Mouse (Mus musculus): ENCODE measurements around the gene Tbc1d20. TPM values are rescaled to one million over a fixed set of nuclear protein-coding genes. Genes with fewer than 3 reads are reported as not detected.

Gene Tbc1d20
- polyA plus RNA-seq, 1 experiment from 2014 or later = 37.7 TPM

DNA sequence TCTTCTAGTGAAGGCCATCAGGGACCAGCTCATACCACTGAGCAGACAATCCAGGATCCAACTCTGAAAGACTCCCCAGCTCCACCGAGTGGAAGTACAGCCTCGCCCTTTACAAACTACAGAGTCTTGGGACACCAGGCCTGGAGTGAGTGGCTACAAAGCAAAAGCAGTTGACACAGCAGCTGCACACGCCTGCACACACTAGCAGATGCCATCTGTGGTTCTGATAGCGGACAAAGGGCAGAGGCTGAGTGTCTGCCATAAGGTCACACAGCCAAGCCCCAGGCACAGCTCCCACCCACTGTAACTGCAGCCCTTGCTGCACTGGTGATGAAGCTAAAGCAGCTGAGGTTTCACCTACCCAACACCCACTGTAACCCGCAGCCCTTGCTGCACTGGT, 27.9 kb downstream of the Tbc1d20 start:
- WGBS = 85% methylated on average over 5 of the region's 5 CpGs
- Histone ChIP-seq H3K4me2 (ENCODE audit: low read length) (no peak overlapping the region), H3K9ac (replicated peaks; ENCODE audit: low read depth, low read length) (no peak overlapping the region), H3K4me1 (replicated peaks; ENCODE audit: control insufficient read depth, insufficient read depth, low read length) (no peaks in the 10 kb centered on the region), H3K36me3 (ENCODE audit: control insufficient read depth, insufficient read depth) (peaks cover 36% of the 10 kb centered on the region), H3K4me3 (replicated peaks; ENCODE audit: low read length) (no peak overlapping the region), H3K27me3 (replicated peaks; ENCODE audit: control insufficient read depth, insufficient read depth, low read length) (no peaks in the 10 kb centered on the region), H3K9me3 (ENCODE audit: control insufficient read depth, low read length) (no peaks in the 10 kb centered on the region), H3K27ac (ENCODE audit: low read length) (no peak overlapping the region)
- no peak for ATAC-seq

DNA sequence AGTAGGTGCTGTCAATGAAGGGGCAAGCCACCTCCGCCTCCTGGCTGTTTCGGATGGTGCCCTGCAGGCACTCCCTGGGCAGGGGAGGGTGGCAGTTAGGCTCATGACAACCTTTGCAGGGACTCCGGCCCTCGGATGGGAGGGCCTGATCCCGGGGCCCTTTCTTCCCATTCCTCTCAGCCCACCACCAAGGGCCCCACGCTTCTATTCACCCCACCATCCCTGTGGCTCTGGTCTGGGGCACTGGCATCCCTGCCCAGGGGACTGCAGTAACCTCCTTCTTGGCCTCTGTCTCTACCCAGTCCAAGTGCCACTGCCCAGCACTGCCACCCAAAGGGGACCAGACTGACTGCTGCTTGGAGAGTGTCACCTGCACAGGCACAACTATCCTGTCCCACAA, 28.6 kb downstream of the Tbc1d20 start:
- 99% methylated on average over 6 of the region's 6 CpGs for WGBS
- H3K27me3 ChIP-seq (replicated peaks; ENCODE audit: control insufficient read depth, insufficient read depth, low read length) = no peaks in the 10 kb centered on the region
- H3K4me2 ChIP-seq (ENCODE audit: low read length) = no peak overlapping the region
- no peaks in the 10 kb centered on the region for H3K4me1 ChIP-seq (replicated peaks; ENCODE audit: control insufficient read depth, insufficient read depth, low read length)
- H3K36me3 ChIP-seq (ENCODE audit: control insufficient read depth, insufficient read depth) = peaks cover 38% of the 10 kb centered on the region
- ATAC-seq = no peak
- no peaks in the 10 kb centered on the region for H3K9me3 ChIP-seq (ENCODE audit: control insufficient read depth, low read length)
- H3K27ac ChIP-seq (ENCODE audit: low read length) = no peak overlapping the region
- no peak overlapping the region for H3K9ac ChIP-seq (replicated peaks; ENCODE audit: low read depth, low read length)
- H3K4me3 ChIP-seq (replicated peaks; ENCODE audit: low read length) = no peak overlapping the region

DNA sequence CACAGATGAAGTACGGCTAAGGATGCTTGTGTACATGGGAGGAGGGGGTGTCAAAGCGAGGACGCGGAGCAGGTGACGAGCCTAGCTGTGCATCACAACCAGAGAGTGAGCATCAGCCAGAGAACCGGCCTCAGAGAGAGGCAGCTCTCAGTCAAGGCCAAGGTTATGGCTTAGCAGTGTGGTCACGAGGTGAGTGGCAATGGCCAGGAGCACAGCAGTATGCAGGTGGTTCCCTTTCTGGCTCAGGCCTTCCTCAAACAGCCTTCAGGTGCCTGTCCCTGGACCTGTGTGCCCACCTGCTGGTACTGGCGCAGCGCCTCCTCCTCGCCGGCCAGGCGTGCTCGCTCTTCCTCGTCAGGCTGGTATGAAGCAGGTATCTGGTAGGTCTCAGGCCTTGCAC, 30.3 kb downstream of the Tbc1d20 start:
- H3K27ac ChIP-seq (ENCODE audit: low read length) = no peak overlapping the region
- 97% methylated on average over 14 of the region's 14 CpGs for WGBS
- no peak overlapping the region for H3K9ac ChIP-seq (replicated peaks; ENCODE audit: low read depth, low read length)
- peaks cover 25% of the 10 kb centered on the region for H3K36me3 ChIP-seq (ENCODE audit: control insufficient read depth, insufficient read depth)
- H3K4me2 ChIP-seq (ENCODE audit: low read length) = no peak overlapping the region
- no peak for ATAC-seq
- no peaks in the 10 kb centered on the region for H3K27me3 ChIP-seq (replicated peaks; ENCODE audit: control insufficient read depth, insufficient read depth, low read length)
- H3K4me1 ChIP-seq (replicated peaks; ENCODE audit: control insufficient read depth, insufficient read depth, low read length) = no peaks in the 10 kb centered on the region
- no peaks in the 10 kb centered on the region for H3K9me3 ChIP-seq (ENCODE audit: control insufficient read depth, low read length)
- no peak overlapping the region for H3K4me3 ChIP-seq (replicated peaks; ENCODE audit: low read length)

GRCm38 (mm10) chr2:152324842-152325241, 31.2 kb downstream of the Tbc1d20 start:
- WGBS = 88% methylated on average over 3 of the region's 3 CpGs
- Histone ChIP-seq H3K27ac (ENCODE audit: low read length) (no peak overlapping the region), H3K4me2 (ENCODE audit: low read length) (no peak overlapping the region), H3K9ac (replicated peaks; ENCODE audit: low read depth, low read length) (no peak overlapping the region), H3K27me3 (replicated peaks; ENCODE audit: control insufficient read depth, insufficient read depth, low read length) (no peaks in the 10 kb centered on the region), H3K9me3 (ENCODE audit: control insufficient read depth, low read length) (no peaks in the 10 kb centered on the region), H3K36me3 (ENCODE audit: control insufficient read depth, insufficient read depth) (peaks cover 25% of the 10 kb centered on the region), H3K4me3 (replicated peaks; ENCODE audit: low read length) (no peak overlapping the region), H3K4me1 (replicated peaks; ENCODE audit: control insufficient read depth, insufficient read depth, low read length) (no peaks in the 10 kb centered on the region)
- ATAC-seq = no peak

GRCm38 (mm10) chr2:152326157-152326556, 32.5 kb downstream of the Tbc1d20 start:
- Histone ChIP-seq H3K4me3 (replicated peaks; ENCODE audit: low read length) (no peak overlapping the region), H3K9me3 (ENCODE audit: control insufficient read depth, low read length) (no peaks in the 10 kb centered on the region), H3K27ac (ENCODE audit: low read length) (no peak overlapping the region), H3K4me2 (ENCODE audit: low read length) (no peak overlapping the region), H3K36me3 (ENCODE audit: control insufficient read depth, insufficient read depth) (peaks cover 23% of the 10 kb centered on the region), H3K9ac (replicated peaks; ENCODE audit: low read depth, low read length) (no peak overlapping the region), H3K27me3 (replicated peaks; ENCODE audit: control insufficient read depth, insufficient read depth, low read length) (no peaks in the 10 kb centered on the region), H3K4me1 (replicated peaks; ENCODE audit: control insufficient read depth, insufficient read depth, low read length) (peaks cover 13% of the 10 kb centered on the region)
- WGBS = 91% methylated on average over 13 of the region's 13 CpGs
- no peak for ATAC-seq

DNA sequence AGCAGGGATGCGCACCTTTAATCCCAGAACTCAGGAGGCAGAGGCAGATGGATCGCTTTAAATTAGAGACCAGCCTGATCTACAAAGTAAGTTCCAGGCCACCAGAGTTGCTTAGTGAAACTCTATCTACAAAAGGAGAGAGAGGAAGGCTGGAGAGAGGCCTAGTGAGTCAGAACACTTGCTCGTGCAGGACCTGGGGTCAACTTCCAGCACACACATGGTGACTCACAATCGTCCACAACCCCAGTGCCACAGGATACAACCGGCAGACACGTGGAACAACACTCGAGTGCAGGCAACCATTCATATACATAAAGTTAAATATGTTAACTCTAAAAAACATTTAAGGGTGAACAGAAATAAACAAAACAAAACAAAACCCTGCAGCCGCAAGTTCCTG, 33.0 kb downstream of the Tbc1d20 start:
- Histone ChIP-seq H3K4me2 (ENCODE audit: low read length) (no peak overlapping the region), H3K27ac (ENCODE audit: low read length) (no peak overlapping the region), H3K4me1 (replicated peaks; ENCODE audit: control insufficient read depth, insufficient read depth, low read length) (peaks cover 18% of the 10 kb centered on the region), H3K27me3 (replicated peaks; ENCODE audit: control insufficient read depth, insufficient read depth, low read length) (no peaks in the 10 kb centered on the region), H3K36me3 (ENCODE audit: control insufficient read depth, insufficient read depth) (peaks cover 23% of the 10 kb centered on the region), H3K9ac (replicated peaks; ENCODE audit: low read depth, low read length) (no peak overlapping the region), H3K4me3 (replicated peaks; ENCODE audit: low read length) (no peak overlapping the region), H3K9me3 (ENCODE audit: control insufficient read depth, low read length) (no peaks in the 10 kb centered on the region)
- ATAC-seq = no peak
- 88% methylated on average over 8 of the region's 8 CpGs for WGBS

- no peak overlapping the region for H3K27ac ChIP-seq (ENCODE audit: low read length)
- WGBS = 84% methylated on average over 5 of the region's 5 CpGs
- no peaks in the 10 kb centered on the region for H3K9me3 ChIP-seq (ENCODE audit: control insufficient read depth, low read length)
- peaks cover 19% of the 10 kb centered on the region for H3K4me1 ChIP-seq (replicated peaks; ENCODE audit: control insufficient read depth, insufficient read depth, low read length)
- ATAC-seq = no peak
- H3K9ac ChIP-seq (replicated peaks; ENCODE audit: low read depth, low read length) = no peak overlapping the region
- no peak overlapping the region for H3K4me3 ChIP-seq (replicated peaks; ENCODE audit: low read length)
- H3K36me3 ChIP-seq (ENCODE audit: control insufficient read depth, insufficient read depth) = peaks cover 22% of the 10 kb centered on the region
- no peak overlapping the region for H3K4me2 ChIP-seq (ENCODE audit: low read length)
- H3K27me3 ChIP-seq (replicated peaks; ENCODE audit: control insufficient read depth, insufficient read depth, low read length) = no peaks in the 10 kb centered on the region
These were observed 34.4 kb downstream of the Tbc1d20 start for GRCm38 (mm10) chr2:152327980-152328379.

DNA sequence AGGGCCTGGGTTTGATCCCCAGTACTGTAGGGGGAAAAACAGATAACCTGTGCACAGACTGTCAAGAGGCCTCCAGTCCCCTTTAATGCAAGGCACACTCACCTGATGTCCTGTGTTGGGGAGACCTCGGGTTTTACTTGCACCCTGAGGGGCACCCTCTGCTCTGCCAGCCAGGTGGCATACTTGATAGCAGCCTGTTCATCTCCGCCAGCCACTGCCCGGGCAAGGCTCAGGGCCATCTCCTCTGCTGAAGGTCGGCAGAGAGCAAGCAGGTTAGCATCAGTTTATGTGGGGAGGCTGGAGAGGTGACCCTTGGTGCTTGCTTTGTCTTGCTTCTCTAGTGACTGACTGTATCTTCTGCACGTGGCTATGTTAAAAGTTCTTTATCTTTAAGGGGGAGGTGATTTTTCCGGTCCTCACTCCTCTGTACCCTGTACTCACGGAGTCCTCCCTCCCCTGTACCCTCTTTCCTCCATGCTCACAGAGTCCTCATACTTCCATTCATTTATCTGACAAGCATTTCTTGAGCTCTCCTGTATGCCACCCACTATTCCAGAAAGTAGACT, 37.3 kb downstream of the Tbc1d20 start:
- no peak overlapping the region for H3K4me3 ChIP-seq (replicated peaks; ENCODE audit: low read length)
- no peak overlapping the region for H3K9ac ChIP-seq (replicated peaks; ENCODE audit: low read depth, low read length)
- H3K4me1 ChIP-seq (replicated peaks; ENCODE audit: control insufficient read depth, insufficient read depth, low read length) = peaks cover 19% of the 10 kb centered on the region
- H3K9me3 ChIP-seq (ENCODE audit: control insufficient read depth, low read length) = no peaks in the 10 kb centered on the region
- ATAC-seq = no peak
- H3K36me3 ChIP-seq (ENCODE audit: control insufficient read depth, insufficient read depth) = peaks cover 8% of the 10 kb centered on the region
- peak overlapping the region; percentile 95 for H3K4me2 ChIP-seq (ENCODE audit: low read length)
- 71% methylated on average over 7 of the region's 7 CpGs for WGBS
- 0 out of 2 replicates have a peak, but pooled peaks cover 3% of the 10 kb centered on the region for H3K27me3 ChIP-seq (replicated peaks; ENCODE audit: control insufficient read depth, insufficient read depth, low read length)
- H3K27ac ChIP-seq (ENCODE audit: low read length) = no peak overlapping the region

DNA sequence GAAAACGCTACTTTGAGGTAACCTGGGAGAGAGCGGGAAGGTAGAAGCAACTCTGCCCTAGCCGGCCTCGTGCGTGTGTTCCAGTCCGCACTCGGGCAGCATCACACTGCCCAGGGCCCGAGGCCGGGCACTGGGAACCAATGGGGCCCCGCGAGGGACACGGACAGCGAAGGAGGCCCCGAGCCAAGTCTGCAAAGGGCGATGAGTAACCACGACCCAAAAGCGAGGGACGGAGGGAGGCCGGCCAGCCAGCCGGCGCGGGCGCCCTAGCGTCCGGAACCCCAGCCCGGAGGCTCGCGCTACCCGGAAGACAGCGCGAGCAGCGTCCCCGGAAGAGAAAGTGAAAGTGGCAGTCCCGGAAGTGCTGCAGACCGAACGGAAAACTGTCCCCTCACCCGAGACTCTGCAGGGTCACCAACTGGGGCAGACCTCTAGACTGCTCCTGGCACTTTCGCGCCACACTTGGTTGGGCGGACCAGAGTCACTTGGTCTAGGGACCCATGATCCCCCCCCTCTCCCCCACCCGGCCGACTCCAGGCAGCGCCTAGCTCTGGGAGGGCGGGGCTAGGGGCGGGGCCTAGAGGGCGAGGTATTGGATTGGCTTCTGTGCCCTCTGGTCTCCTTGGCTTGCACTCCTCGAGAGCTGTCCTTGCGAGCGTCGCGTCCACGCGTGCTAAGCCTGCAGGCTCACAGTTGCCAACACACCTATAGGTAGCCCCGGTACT, 38.6 kb downstream of the Tbc1d20 start, which contains the start of gene Rbck1:
TSS of gene Rbck1 (minus strand) at position 553 of the 725 bp plus-strand sequence.
- peak; percentile 96 for ATAC-seq
- peak within 1 kb of the TSS; percentile 95 for H3K4me2 ChIP-seq (ENCODE audit: low read length)
- H3K9me3 ChIP-seq (ENCODE audit: control insufficient read depth, low read length) = no peaks in the 10 kb centered on the region
- H3K27me3 ChIP-seq (replicated peaks; ENCODE audit: control insufficient read depth, insufficient read depth, low read length) = 0 out of 2 replicates have a peak, but pooled peaks cover 3% of the 10 kb centered on the region
- peak within 1 kb of the TSS; percentile 84 for H3K27ac ChIP-seq (ENCODE audit: low read length)
- whole genome bisulfite sequencing = under 1% methylated on average over 54 of the region's 54 CpGs
- H3K4me1 ChIP-seq (replicated peaks; ENCODE audit: control insufficient read depth, insufficient read depth, low read length) = peaks cover 19% of the 10 kb centered on the region
- no peaks in the 10 kb centered on the region for H3K36me3 ChIP-seq (ENCODE audit: control insufficient read depth, insufficient read depth)
- H3K4me3 ChIP-seq (replicated peaks; ENCODE audit: low read length) = peak within 1 kb of the TSS; percentile 96
- peak within 1 kb of the TSS; percentile 93 for H3K9ac ChIP-seq (replicated peaks; ENCODE audit: low read depth, low read length)
